Mouse (Mus musculus): ENCODE results near the gene Fig4.

- TF ChIP-seq POLR2A (IDR thresholded peaks at IDR 0.05; ENCODE audit: control insufficient read depth in 1 of 2, insufficient read depth in 1 of 2, low read depth in 1 of 2, low read length in 2 of 2, poor library complexity in 1 of 2) (no peak), SIN3A (IDR thresholded peaks at IDR 0.05; ENCODE audit: low read length) (no peak), HCFC1 (IDR thresholded peaks at IDR 0.05; ENCODE audit: low read depth, low read length) (no peak), POLR2AphosphoS5 (IDR thresholded peaks at IDR 0.05; ENCODE audit: borderline replicate concordance, low read depth, low read length) (no peak), BHLHE40 (IDR thresholded peaks at IDR 0.05; ENCODE audit: borderline replicate concordance, low read depth, low read length) (no peak), MAZ (IDR thresholded peaks at IDR 0.05; ENCODE audit: low read depth, low read length) (no peak), CHD1 (IDR thresholded peaks at IDR 0.05; ENCODE audit: low read depth, low read length) (no peak), ZNF384 (IDR thresholded peaks at IDR 0.05; ENCODE audit: low read depth, low read length) (no peak)
Measured at GRCm38 (mm10) chr10:41183975-41184374, 119.1 kb downstream of the Fig4 start.
